Mouse (Mus musculus) 416B (cell line): ENCODE data around the gene Cd300lf.

Experiments used
- DNase-seq: peaks from one replicate; pipeline ENCODE4 v3.0.0; 2011; ENCODE audit warnings: low read depth

Gene Cd300lf

GRCm38 (mm10) chr11:115160883-115161577 lies 27.2 kb upstream of the Cd300lf start:
- DNase-seq, result peak; percentile 80

GRCm38 (mm10) chr11:115160016-115160797 lies 26.4 kb upstream of the Cd300lf start:
- DNase-seq, result peak; percentile 72

GRCm38 (mm10) chr11:115157933-115158719 lies 24.3 kb upstream of the Cd300lf start:
- DNase-seq, result peak; percentile 89

GRCm38 (mm10) chr11:115155053-115155634 lies 21.4 kb upstream of the Cd300lf start:
- peak; percentile 81 for DNase-seq

- DNase-seq, result peak; percentile 93
These were observed 20.0 kb upstream of the Cd300lf start for GRCm38 (mm10) chr11:115153699-115154292.

- DNase-seq, result no peak
These were observed 19.3 kb upstream of the Cd300lf start for GRCm38 (mm10) chr11:115153088-115153487.

GRCm38 (mm10) chr11:115151755-115152429 lies 18.1 kb upstream of the Cd300lf start:
- no peak for DNase-seq

GRCm38 (mm10) chr11:115150741-115151254 lies 17.0 kb upstream of the Cd300lf start:
- no peak for DNase-seq

- DNase-seq, result no peak
These were observed 14.0 kb upstream of the Cd300lf start for GRCm38 (mm10) chr11:115147813-115148212.

- peak; percentile 49 for DNase-seq
These were observed 8.2 kb upstream of the Cd300lf start for GRCm38 (mm10) chr11:115141970-115142369.

- DNase-seq, result peak; percentile 78
These were observed 4.9 kb upstream of the Cd300lf start for GRCm38 (mm10) chr11:115138597-115139262.

GRCm38 (mm10) chr11:115131768-115132381 lies 1.9 kb downstream of the Cd300lf start:
- DNase-seq, result no peak

- DNase-seq, result no peak
These were observed 4.2 kb downstream of the Cd300lf start for GRCm38 (mm10) chr11:115129508-115130126.

GRCm38 (mm10) chr11:115128483-115128882 lies 5.3 kb downstream of the Cd300lf start:
- DNase-seq, result peak; percentile 70

- DNase-seq, result peak; percentile 35
These were observed 14.4 kb downstream of the Cd300lf start for GRCm38 (mm10) chr11:115119409-115119808.

GRCm38 (mm10) chr11:115112196-115112595 lies 21.6 kb downstream of the Cd300lf start:
- DNase-seq, result no peak

- no peak for DNase-seq
These were observed 23.5 kb downstream of the Cd300lf start for GRCm38 (mm10) chr11:115110271-115110670.

GRCm38 (mm10) chr11:115108176-115108575 lies 25.6 kb downstream of the Cd300lf start:
- no peak for DNase-seq

- peak; percentile 29 for DNase-seq
These were observed 26.3 kb downstream of the Cd300lf start for GRCm38 (mm10) chr11:115107403-115107916.
